Mouse (Mus musculus) kidney, postnatal 14 days (tissue): ENCODE measurements around the gene Clip4.

ENCODE experiments used
- DNase-seq: peaks from one replicate; pipeline ENCODE4 v3.0.0; 2022; ENCODE audit warnings: mixed read lengths

The Clip4 gene

DNA sequence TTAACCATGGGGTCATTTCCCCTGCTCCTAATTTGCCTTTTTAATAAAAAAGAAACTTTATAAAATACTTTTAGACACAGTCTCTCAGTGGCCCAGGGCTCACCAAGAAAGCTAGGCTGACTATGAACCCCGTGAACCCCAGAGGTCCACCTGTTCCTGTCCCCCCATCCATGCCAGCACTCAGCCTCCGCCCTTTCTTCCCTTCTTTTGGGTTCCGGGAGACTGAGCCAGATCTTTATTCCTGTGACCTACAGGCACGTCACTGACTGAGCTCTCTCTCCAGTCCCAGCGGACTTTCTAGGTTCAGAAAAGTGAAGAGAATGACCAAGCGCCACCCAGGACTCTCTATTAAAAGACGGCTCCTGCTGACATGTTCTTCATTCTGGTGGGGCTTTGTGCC lies 107.2 kb downstream of the Clip4 start:
- DNase-seq = no peak

DNA sequence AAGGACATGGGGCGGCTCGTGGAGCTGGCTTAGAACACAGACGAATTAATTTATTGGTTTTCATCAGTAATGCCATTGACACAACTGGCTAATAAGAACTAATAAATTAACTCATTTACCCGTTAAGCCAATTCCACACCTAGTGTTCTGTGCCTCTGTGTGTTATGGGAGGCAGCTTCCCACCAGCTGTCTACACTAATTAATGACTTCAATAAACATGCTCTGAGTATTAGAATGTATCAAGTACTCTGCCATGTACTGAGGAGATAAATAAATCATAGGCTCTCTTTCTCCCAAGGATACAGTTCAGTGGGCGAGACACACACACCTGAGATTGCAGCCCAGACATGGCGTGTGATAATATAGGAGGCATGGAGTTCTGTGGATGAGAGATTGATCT lies 113.1 kb downstream of the Clip4 start:
- no peak for DNase-seq

GRCm38 (mm10) chr17:71909107-71909506 lies 140.8 kb downstream of the Clip4 start:
- peak; percentile 22 for DNase-seq

- DNase-seq = no peak
Measured at GRCm38 (mm10) chr17:71913188-71913587, 144.9 kb downstream of the Clip4 start.
